Mouse (Mus musculus) cortical plate, adult 2 months (tissue): ENCODE results near the gene Ush1g.

Experiments used
- CTCF ChIP-seq: fragments of 200-500 bp; IDR thresholded peaks from 2 replicates; pipeline ENCODE4 v1.5.1; 2011; ENCODE audit warnings: mild to moderate bottlenecking, control low read depth, low read length; ENCODE audit not compliant: insufficient read depth; ENCODE audit errors: extremely low read depth
- POLR2A ChIP-seq: fragments of 200-500 bp; IDR thresholded peaks from 2 replicates; pipeline ENCODE4 v1.6.1; 2011; ENCODE audit warnings: mild to moderate bottlenecking, low read length, control low read depth; ENCODE audit not compliant: insufficient read depth; ENCODE audit errors: extremely low read depth

DNA sequence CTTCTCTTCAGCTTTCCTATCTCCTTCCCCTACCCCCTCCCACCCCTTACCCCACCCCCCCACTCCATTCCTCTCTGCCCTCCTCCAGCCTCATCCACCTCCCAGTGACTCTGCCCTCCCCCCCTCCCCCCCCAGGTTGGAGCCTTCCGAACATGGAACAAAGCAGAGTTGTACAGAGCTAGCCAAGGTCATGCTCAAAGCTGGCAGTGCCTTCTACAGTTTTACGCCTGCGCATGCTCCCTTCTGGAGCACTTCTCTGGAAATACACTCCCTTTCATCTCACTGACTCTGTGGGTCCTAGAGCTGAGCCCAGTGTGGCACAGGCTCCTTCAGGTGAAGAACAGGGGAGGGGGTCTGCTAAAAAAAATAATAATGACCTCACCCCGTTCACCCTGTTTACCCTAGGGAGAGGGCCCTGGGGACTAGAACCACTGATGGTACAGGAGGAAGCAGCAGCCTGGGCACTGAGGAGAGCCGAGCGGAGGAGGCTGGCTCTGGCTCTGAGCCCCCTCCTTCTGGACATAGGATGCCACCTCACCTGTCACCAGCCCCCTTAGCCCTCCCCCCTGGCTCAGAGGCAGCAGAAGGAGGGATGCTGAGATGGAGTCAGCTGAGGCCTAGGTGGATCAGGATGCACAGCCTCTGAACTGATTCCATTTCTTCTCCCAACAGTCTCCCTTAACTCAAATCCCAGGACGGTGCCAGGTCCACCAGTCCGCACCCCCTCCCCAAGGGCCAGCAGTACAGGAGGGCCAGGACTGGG lies 38.9 kb downstream of the Ush1g start:
- TF ChIP-seq POLR2A (no peak), CTCF (no peak)
